In the genomic region with DNA sequence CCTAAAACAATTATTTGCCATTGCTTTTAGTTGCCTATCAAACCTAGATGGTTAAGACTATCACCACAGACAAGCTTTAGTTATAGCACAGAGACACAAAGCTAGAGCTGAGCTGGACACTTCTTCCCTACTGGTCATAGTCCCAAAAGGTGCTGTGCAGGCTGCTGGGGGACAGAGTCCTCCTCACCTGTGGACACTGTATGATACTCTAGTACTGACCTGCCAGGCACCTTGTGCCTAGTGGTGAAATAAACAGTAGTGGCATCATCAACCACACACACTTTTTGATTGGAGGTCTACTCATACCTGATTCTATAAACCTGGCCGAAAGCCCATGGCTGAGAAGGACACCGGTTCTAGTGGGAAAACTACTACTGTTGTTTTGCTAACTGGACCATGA, we compare ENCODE assay signal across 18 mouse cellular contexts.
"Had no signal": no experiment of that assay in that cellular context is flagged by ENCODE, and none has a peak within 500 bp of the region (broad histone marks: within the 10 kb centered on the region; RNA-seq: fewer than 3 reads in every experiment).

No protein-coding gene starts in this region.

- H3K27me3 ChIP-seq: limb, embryonic 15.5 days; neural tube, embryonic 13.5 days; neural tube, embryonic 15.5 days; stomach, embryonic 15.5 days had no signal

- H3K9ac ChIP-seq: limb, embryonic 15.5 days; liver, embryonic 14.5 days; lung, embryonic 14.5 days; neural tube, embryonic 13.5 days; neural tube, embryonic 15.5 days; stomach, embryonic 15.5 days had no signal

- H3K4me3 ChIP-seq: limb, embryonic 15.5 days; midbrain, embryonic 10.5 days; myocyte; neural tube, embryonic 13.5 days; neural tube, embryonic 15.5 days; stomach, embryonic 15.5 days had no signal

- H3K4me2 ChIP-seq: limb, embryonic 15.5 days; lung, embryonic 14.5 days; neural tube, embryonic 13.5 days; neural tube, embryonic 15.5 days; stomach, embryonic 15.5 days had no signal

- ATAC-seq: midbrain, embryonic 16.5 days had no signal

- H3K36me3 ChIP-seq: neural tube, embryonic 13.5 days; neural tube, embryonic 15.5 days; stomach, embryonic 15.5 days had no signal

- H3K4me1 ChIP-seq: limb, embryonic 15.5 days; midbrain, embryonic 10.5 days; neural tube, embryonic 13.5 days; neural tube, embryonic 15.5 days; stomach, embryonic 15.5 days had no signal

- H3K9me3 ChIP-seq: limb, embryonic 15.5 days; neural tube, embryonic 13.5 days; neural tube, embryonic 15.5 days; stomach, embryonic 15.5 days had no signal

- DNase-seq: lung, adult 18-20 months; lung, embryonic 14.5 days; lung, postnatal 10 days; lung, postnatal 4 days; midbrain, embryonic 14.5 days; right cerebral cortex, postnatal 14 days; thymus, adult 2 months; thymus, postnatal 25 days; thymus, postnatal 4 days had no signal

- H3K27ac ChIP-seq: limb, embryonic 15.5 days; liver, embryonic 14.5 days; midbrain, embryonic 10.5 days; neural tube, embryonic 13.5 days; neural tube, embryonic 15.5 days; stomach, embryonic 15.5 days; stomach, postnatal 0 days had no signal
